Mouse (Mus musculus) liver, postnatal 0 days (tissue): Measurements from ENCODE around the gene Map3k13. TPM values are rescaled to one million over a fixed set of nuclear protein-coding genes. Genes with fewer than 3 reads are reported as not detected.

Source experiments
- ATAC-seq: fragments of 200-750 bp; cut with Nextera tagmentation; 2 replicates; pipeline ENCODE4 v1.8.0; 2017; ENCODE audit warnings: mild to moderate bottlenecking, moderate library complexity
- DNase-seq: peaks from one replicate; pipeline ENCODE4 v3.0.0-alpha.2; 2016
- H3K27ac ChIP-seq: fragments of 300-500 bp; sonication (generic); 2 replicates; pipeline ENCODE4 v1.5.1; 2014; ENCODE audit warnings: antibody characterized with exemption, moderate library complexity, mild to moderate bottlenecking, low read depth
- H3K27me3 ChIP-seq: fragments of 300-500 bp; sonication (generic); 2 replicates; pipeline ENCODE4 v1.6.1; 2014; ENCODE audit warnings: low read length, control low read depth, mixed read lengths; ENCODE audit not compliant: insufficient read depth
- H3K36me3 ChIP-seq: fragments of 300-500 bp; sonication (generic); replicated peaks from 2 replicates; pipeline ENCODE4 v1.6.1; 2014; ENCODE audit warnings: mild to moderate bottlenecking, control low read depth, low read length, moderate library complexity, mixed read lengths; ENCODE audit not compliant: insufficient read depth
- H3K4me1 ChIP-seq: fragments of 300-500 bp; sonication (generic); 2 replicates; pipeline ENCODE4 v1.6.1; 2014; ENCODE audit warnings: antibody characterized with exemption, mild to moderate bottlenecking, control low read depth; ENCODE audit not compliant: insufficient read depth
- H3K4me2 ChIP-seq: fragments of 300-500 bp; sonication (generic); 2 replicates; pipeline ENCODE4 v1.6.1; 2014; ENCODE audit warnings: low read depth, mild to moderate bottlenecking, low read length, moderate library complexity, mixed read lengths
- H3K4me3 ChIP-seq: fragments of 300-500 bp; sonication (generic); 2 replicates; pipeline ENCODE4 v1.5.1; 2014; ENCODE audit warnings: low read depth, low read length
- H3K9ac ChIP-seq: fragments of 300-500 bp; sonication (generic); replicated peaks from 2 replicates; pipeline ENCODE4 v1.6.1; 2014; ENCODE audit warnings: mild to moderate bottlenecking, moderate library complexity
- H3K9me3 ChIP-seq: fragments of 300-500 bp; sonication (generic); 2 replicates; pipeline ENCODE4 v1.6.1; 2016; ENCODE audit warnings: mild to moderate bottlenecking, control low read depth, low read length, mixed read lengths
- CTCF ChIP-seq: sonication (generic); IDR thresholded peaks from 2 replicates; pipeline ENCODE4 v1.5.1; 2016; ENCODE audit warnings: antibody characterized with exemption, low read depth
- EP300 ChIP-seq: IDR thresholded peaks from 2 replicates; pipeline ENCODE4 v1.6.1; 2016; ENCODE audit warnings: antibody characterized with exemption, low read depth, mild to moderate bottlenecking
- WGBS: fragments of 180-500 bp; shearing (Covaris S2); extraction: QIAGEN DNeasy Blood & Tissue Kit; methylation state at CpG from one replicate; pipeline ENCODE4 v1.1.7; 2014; ENCODE audit not compliant: insufficient replicate concordance; 5-methylcytosine and 5-hydroxymethylcytosine counted together
- polyA plus RNA-seq: library from polyadenylated mRNA; unstranded; fragments of >200 nt; fragmentation: Nextera tagmentation; extraction: Ambion mirVana; gene quantifications from 2 replicates; pipeline ENCODE4 v1.2.1, GENCODE M21; 2015

Map3k13 gene
- polyA plus RNA-seq, 1 experiment from 2014 or later, result 1.2 TPM

DNA sequence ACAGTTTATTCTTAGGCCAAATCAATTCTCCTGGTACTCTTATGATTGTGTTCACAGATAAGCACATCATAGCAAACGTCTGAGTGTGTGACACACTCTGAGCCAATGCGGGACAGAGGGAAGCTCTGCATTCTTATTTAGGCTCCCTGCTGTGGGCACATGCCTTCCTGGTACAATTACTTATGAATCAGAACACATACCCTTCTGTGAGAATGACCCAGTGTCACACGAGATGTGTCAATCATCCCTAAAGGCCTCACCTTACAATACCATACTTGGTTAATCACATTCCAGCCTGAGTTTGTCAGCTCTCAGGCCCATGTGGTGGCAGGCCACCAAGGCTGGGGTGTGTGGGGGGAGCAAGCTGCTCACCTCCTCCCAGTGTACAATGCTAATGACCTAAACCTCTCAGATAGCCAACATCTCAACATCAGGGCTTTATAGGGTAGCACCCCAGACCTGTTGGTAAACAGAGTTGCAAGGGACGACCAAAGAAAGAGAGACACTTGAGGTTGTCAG lies 63.0 kb downstream of the Map3k13 start:
- no peaks in the 10 kb centered on the region for H3K36me3 ChIP-seq
- no peak overlapping the region for H3K9ac ChIP-seq
- H3K27me3 ChIP-seq, result no peaks in the 10 kb centered on the region
- H3K27ac ChIP-seq, result peak overlapping the region; percentile 64; the same call in 1 of the 2 replicates
- TF ChIP-seq CTCF (no peak), EP300 (no peak)
- peaks cover under 1% of the 10 kb centered on the region; the same call in 1 of the 2 replicates for H3K9me3 ChIP-seq
- DNase-seq, result no peak
- peak; percentile 73 for ATAC-seq
- no peak overlapping the region for H3K4me2 ChIP-seq
- H3K4me1 ChIP-seq, result peaks cover 5% of the 10 kb centered on the region; the same call in 1 of the 2 replicates
- H3K4me3 ChIP-seq, result no peak overlapping the region
- 50% methylated on average over 4 of the region's 4 CpGs for WGBS

DNA sequence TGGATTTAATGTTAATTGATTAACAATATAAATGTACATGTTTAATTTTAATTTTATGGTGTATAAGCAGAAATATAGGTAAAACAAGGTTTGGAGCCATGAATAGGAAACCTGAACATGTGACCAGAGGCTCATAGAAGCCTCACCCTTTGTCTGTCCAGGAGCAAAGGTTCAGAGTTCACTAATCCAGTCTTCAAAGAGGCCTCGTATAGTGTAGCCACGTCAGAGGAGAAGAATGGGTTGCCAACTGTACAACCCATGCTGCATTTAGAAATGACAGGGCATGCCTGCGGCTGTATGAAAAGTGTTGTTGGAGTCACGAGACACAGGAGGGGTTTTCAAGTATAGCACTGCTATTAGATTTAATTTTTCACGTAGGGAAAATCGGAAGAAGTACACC lies 64.0 kb downstream of the Map3k13 start:
- Histone ChIP-seq H3K9ac (no peak overlapping the region), H3K4me2 (no peak overlapping the region), H3K4me3 (no peak overlapping the region), H3K27me3 (no peaks in the 10 kb centered on the region), H3K9me3 (peaks cover 5% of the 10 kb centered on the region), H3K36me3 (no peaks in the 10 kb centered on the region), H3K4me1 (peaks cover 5% of the 10 kb centered on the region; the same call in 1 of the 2 replicates), H3K27ac (no peak overlapping the region)
- DNase-seq (no peak), ATAC-seq (no peak)
- TF ChIP-seq CTCF (no peak), EP300 (no peak)
- 68% methylated on average over 6 of the region's 6 CpGs for WGBS

DNA sequence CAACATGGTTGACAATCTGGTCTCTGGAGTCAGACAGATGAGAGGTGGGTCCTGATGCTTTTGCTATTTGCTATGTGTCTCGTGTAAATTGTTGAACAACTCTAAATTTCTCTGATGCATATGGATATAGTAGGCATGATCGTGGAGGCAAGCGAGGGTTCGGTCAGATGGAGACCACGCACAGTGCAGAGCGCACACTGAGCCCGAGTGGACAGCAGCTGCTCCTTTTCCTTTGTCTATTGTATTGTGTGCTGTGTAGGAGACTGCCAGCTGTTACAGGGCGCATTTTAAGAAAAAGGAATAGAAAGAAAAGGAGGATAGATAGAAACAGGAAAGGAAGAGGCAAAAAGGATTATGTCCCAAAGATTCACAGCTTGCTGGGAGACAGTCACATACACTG lies 64.7 kb downstream of the Map3k13 start:
- Histone ChIP-seq H3K4me2 (no peak overlapping the region), H3K27me3 (no peaks in the 10 kb centered on the region), H3K36me3 (no peaks in the 10 kb centered on the region), H3K4me3 (no peak overlapping the region), H3K27ac (no peak overlapping the region), H3K4me1 (peaks cover 5% of the 10 kb centered on the region; the same call in 1 of the 2 replicates), H3K9me3 (peaks cover 5% of the 10 kb centered on the region), H3K9ac (no peak overlapping the region)
- no peak for ATAC-seq
- TF ChIP-seq CTCF, result no peak
- no peak for TF ChIP-seq EP300
- WGBS, result 82% methylated on average over 8 of the region's 8 CpGs
- DNase-seq, result no peak

GRCm38 (mm10) chr16:21862448-21862847 lies 68.3 kb downstream of the Map3k13 start:
- DNase-seq, result no peak
- H3K4me1 ChIP-seq, result peaks cover 8% of the 10 kb centered on the region; the same call in 1 of the 2 replicates
- no peak overlapping the region for H3K27ac ChIP-seq
- no peak for ATAC-seq
- peaks cover 5% of the 10 kb centered on the region for H3K9me3 ChIP-seq
- TF ChIP-seq EP300, result no peak
- TF ChIP-seq CTCF, result no peak
- 85% methylated on average over 3 of the region's 3 CpGs for WGBS
- H3K4me2 ChIP-seq, result no peak overlapping the region
- H3K27me3 ChIP-seq, result no peaks in the 10 kb centered on the region
- no peak overlapping the region for H3K4me3 ChIP-seq
- H3K9ac ChIP-seq, result no peak overlapping the region
- H3K36me3 ChIP-seq, result no peaks in the 10 kb centered on the region

GRCm38 (mm10) chr16:21865250-21865982 lies 71.3 kb downstream of the Map3k13 start:
- ATAC-seq, result no peak
- Histone ChIP-seq H3K36me3 (no peaks in the 10 kb centered on the region), H3K27me3 (no peaks in the 10 kb centered on the region), H3K4me2 (no peak overlapping the region), H3K4me1 (peaks cover 8% of the 10 kb centered on the region; the same call in 1 of the 2 replicates), H3K27ac (no peak overlapping the region), H3K4me3 (no peak overlapping the region), H3K9ac (no peak overlapping the region), H3K9me3 (peaks cover 5% of the 10 kb centered on the region)
- 52% methylated on average over 7 of the region's 7 CpGs for WGBS
- DNase-seq, result no peak
- TF ChIP-seq EP300, result no peak
- TF ChIP-seq CTCF, result no peak

DNA sequence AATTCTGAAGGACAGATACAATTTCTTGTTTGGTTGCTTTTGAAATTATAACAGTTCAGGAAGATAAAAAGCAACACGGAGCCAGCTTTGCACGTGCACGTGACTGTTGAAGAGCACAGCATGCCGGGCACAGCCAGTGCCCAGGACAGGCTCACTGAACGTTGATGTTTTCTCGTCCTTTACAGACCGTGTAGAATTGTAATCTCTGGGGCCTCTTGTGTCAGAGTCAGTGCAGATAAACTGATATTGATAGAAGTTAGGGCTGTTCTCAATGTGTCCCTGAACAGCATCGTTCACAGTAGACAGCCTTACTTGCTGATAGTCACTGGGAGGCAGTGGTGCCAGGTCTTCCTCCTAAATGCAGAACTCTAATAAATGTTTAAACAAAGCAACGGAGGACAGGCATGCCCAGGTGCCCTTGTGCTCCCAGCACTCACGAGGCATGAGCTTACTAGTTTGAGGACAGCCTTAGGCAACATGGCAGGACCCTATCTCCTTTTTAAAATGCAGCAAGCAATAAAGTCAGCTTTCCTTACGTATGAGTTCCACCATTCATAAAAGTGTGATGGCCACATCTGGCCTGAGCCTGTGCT lies 71.9 kb downstream of the Map3k13 start:
- Histone ChIP-seq H3K9me3 (peaks cover 5% of the 10 kb centered on the region), H3K36me3 (no peaks in the 10 kb centered on the region), H3K4me3 (no peak overlapping the region), H3K4me2 (no peak overlapping the region), H3K4me1 (peaks cover 8% of the 10 kb centered on the region; the same call in 1 of the 2 replicates), H3K27ac (no peak overlapping the region), H3K9ac (no peak overlapping the region), H3K27me3 (no peaks in the 10 kb centered on the region)
- DNase-seq (no peak), ATAC-seq (no peak)
- WGBS, result 63% methylated on average over 11 of the region's 11 CpGs
- TF ChIP-seq EP300 (no peak), CTCF (no peak)
